Mouse (Mus musculus) heart, embryonic 13.5 days (tissue): ENCODE results near the gene Rbbp9. TPM values are rescaled to one million over a fixed set of nuclear protein-coding genes. Genes with fewer than 3 reads are reported as not detected.

Source experiments
- ATAC-seq: fragments of 200-750 bp; cut with Nextera tagmentation; 2 replicates; pipeline ENCODE4 v1.8.0; 2017; ENCODE audit warnings: moderate TSS enrichment; ENCODE audit not compliant: insufficient number of reproducible peaks, low FRiP score, low TSS enrichment; ENCODE audit errors: extremely low read depth
- H3K27ac ChIP-seq: fragments of 300-500 bp; sonication (generic); replicated peaks from 2 replicates; pipeline ENCODE4 v1.5.1; 2015; ENCODE audit warnings: moderate library complexity, mild to moderate bottlenecking, inconsistent platforms
- H3K27me3 ChIP-seq: fragments of 300-500 bp; sonication (generic); replicated peaks from 2 replicates; pipeline ENCODE4 v1.6.1; 2015; ENCODE audit warnings: mild to moderate bottlenecking, inconsistent platforms
- H3K36me3 ChIP-seq: fragments of 300-500 bp; sonication (generic); 2 replicates; pipeline ENCODE4 v1.6.1; 2015; ENCODE audit warnings: mild to moderate bottlenecking, inconsistent platforms
- H3K4me1 ChIP-seq: fragments of 300-500 bp; sonication (generic); 2 replicates; pipeline ENCODE4 v1.6.1; 2015; ENCODE audit warnings: inconsistent platforms
- H3K4me2 ChIP-seq: fragments of 300-500 bp; sonication (generic); 2 replicates; pipeline ENCODE4 v1.6.1; 2015; ENCODE audit warnings: inconsistent platforms, mild to moderate bottlenecking, moderate library complexity
- H3K4me3 ChIP-seq: fragments of 300-500 bp; sonication (generic); 2 replicates; pipeline ENCODE4 v1.5.1; 2015; ENCODE audit warnings: moderate library complexity, mild to moderate bottlenecking, inconsistent platforms
- H3K9ac ChIP-seq: fragments of 300-500 bp; sonication (generic); 2 replicates; pipeline ENCODE4 v1.6.1; 2015; ENCODE audit warnings: inconsistent platforms, mild to moderate bottlenecking, moderate library complexity
- H3K9me3 ChIP-seq: fragments of 300-500 bp; sonication (generic); 2 replicates; pipeline ENCODE4 v1.6.1; 2016; ENCODE audit warnings: inconsistent platforms
- WGBS: fragments of 180-500 bp; shearing (Covaris S2); methylation state at CpG from one replicate; pipeline ENCODE4 v1.1.7; 2015; ENCODE audit warnings: mixed read lengths; 5-methylcytosine and 5-hydroxymethylcytosine counted together
- polyA plus RNA-seq: library from polyadenylated mRNA; unstranded; fragments of >200 nt; fragmentation: Nextera tagmentation; extraction: Ambion mirVana; gene quantifications from 2 replicates; pipeline ENCODE4 v1.2.1, GENCODE M21; 2015

The Rbbp9 gene
- polyA plus RNA-seq, 1 experiment from 2014 or later: 34.2 TPM

- 36% methylated on average over 1 of the region's 1 CpGs for WGBS
- no peak for ATAC-seq
- Histone ChIP-seq H3K4me1 (peaks cover 18% of the 10 kb centered on the region), H3K4me2 (no peak overlapping the region), H3K36me3 (peaks cover 56% of the 10 kb centered on the region), H3K27ac (peak overlapping the region; percentile 28; the same call in 1 of the 2 replicates), H3K4me3 (no peak overlapping the region), H3K9me3 (no peaks in the 10 kb centered on the region), H3K9ac (no peak overlapping the region), H3K27me3 (no peaks in the 10 kb centered on the region)
Measured at GRCm38 (mm10) chr2:144545481-144545880, 5.2 kb downstream of the Rbbp9 start.

DNA sequence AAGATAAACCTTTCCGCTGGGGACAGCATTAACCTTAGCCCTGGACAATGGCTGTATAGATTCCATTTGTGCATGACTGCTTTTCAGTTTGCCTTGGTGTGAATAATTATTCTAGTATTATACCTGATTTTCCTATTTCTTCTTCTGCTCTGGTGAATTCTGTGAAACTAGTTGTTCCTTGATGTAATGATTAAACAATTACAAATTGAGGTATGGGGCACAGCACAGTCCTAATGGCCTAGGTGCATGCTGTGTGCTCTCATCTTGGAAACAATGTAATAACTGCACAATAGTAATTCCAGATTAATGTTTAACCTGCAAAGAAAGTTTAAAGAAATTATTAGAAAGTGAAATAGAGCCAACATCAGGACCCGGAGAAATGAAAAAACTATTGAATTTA is 5.6 kb downstream of the Rbbp9 start:
- 77% methylated on average over 2 of the region's 2 CpGs for WGBS
- ATAC-seq: no peak
- Histone ChIP-seq H3K27ac (peak overlapping the region; percentile 73), H3K4me1 (peaks cover 17% of the 10 kb centered on the region), H3K4me2 (no peak overlapping the region), H3K9ac (no peak overlapping the region), H3K9me3 (no peaks in the 10 kb centered on the region), H3K4me3 (no peak overlapping the region), H3K36me3 (peaks cover 61% of the 10 kb centered on the region), H3K27me3 (no peaks in the 10 kb centered on the region)

GRCm38 (mm10) chr2:144544630-144545029 is 6.0 kb downstream of the Rbbp9 start:
- peaks cover 65% of the 10 kb centered on the region for H3K36me3 ChIP-seq
- WGBS: 58% methylated on average over 6 of the region's 6 CpGs

GRCm38 (mm10) chr2:144543670-144544069 is 7.0 kb downstream of the Rbbp9 start:
- H3K4me1 ChIP-seq: peaks cover 14% of the 10 kb centered on the region
- H3K9ac ChIP-seq: no peak overlapping the region
- WGBS: 65% methylated on average over 6 of the region's 6 CpGs
- ATAC-seq: no peak
- peaks cover 75% of the 10 kb centered on the region for H3K36me3 ChIP-seq
- no peaks in the 10 kb centered on the region for H3K27me3 ChIP-seq
- no peak overlapping the region for H3K4me3 ChIP-seq
- no peaks in the 10 kb centered on the region for H3K9me3 ChIP-seq
- H3K27ac ChIP-seq: no peak overlapping the region
- H3K4me2 ChIP-seq: no peak overlapping the region

More at GRCm38 (mm10) chr2:144544630-144545029, 6.0 kb downstream of the Rbbp9 start:
- Histone ChIP-seq H3K4me2 (no peak overlapping the region), H3K4me1 (peaks cover 14% of the 10 kb centered on the region), H3K9me3 (no peaks in the 10 kb centered on the region), H3K27ac (peak overlapping the region; percentile 73), H3K27me3 (no peaks in the 10 kb centered on the region), H3K9ac (no peak overlapping the region), H3K4me3 (no peak overlapping the region)
- peak; percentile 55; the same call in 1 of the 2 replicates for ATAC-seq

DNA sequence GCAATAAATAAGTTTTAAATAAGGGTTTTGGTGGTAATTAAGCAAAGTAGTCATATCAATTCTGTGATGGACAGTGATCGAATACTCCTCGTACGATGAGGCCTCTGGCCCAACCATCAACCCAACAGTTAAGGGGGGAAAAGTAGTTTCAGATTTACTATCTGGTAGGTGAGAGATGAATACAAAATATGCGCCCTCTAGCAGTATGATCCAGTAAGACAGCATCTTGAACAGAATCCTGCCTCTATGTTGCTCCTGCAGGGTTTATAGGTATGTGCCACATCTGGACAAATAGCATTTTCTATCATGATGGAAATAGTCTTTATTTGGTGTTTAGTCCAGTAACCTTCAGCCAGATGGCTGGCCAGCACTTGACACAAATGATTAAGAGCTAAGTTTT is 9.4 kb downstream of the Rbbp9 start:
- ATAC-seq: no peak
- no peak overlapping the region for H3K4me2 ChIP-seq
- no peak overlapping the region for H3K9ac ChIP-seq
- peaks cover 83% of the 10 kb centered on the region for H3K36me3 ChIP-seq
- H3K9me3 ChIP-seq: no peaks in the 10 kb centered on the region
- 82% methylated on average over 4 of the region's 4 CpGs for WGBS
- H3K4me3 ChIP-seq: no peak overlapping the region
- peaks cover 14% of the 10 kb centered on the region for H3K4me1 ChIP-seq
- no peaks in the 10 kb centered on the region for H3K27me3 ChIP-seq
- no peak overlapping the region for H3K27ac ChIP-seq

- no peaks in the 10 kb centered on the region; the same call in 1 of the 2 replicates for H3K9me3 ChIP-seq
- no peak overlapping the region for H3K4me2 ChIP-seq
- H3K27ac ChIP-seq: no peak overlapping the region
- no peak for ATAC-seq
- H3K9ac ChIP-seq: no peak overlapping the region
- H3K27me3 ChIP-seq: no peaks in the 10 kb centered on the region
- WGBS: 94% methylated on average over 7 of the region's 7 CpGs
- H3K4me3 ChIP-seq: no peak overlapping the region
- H3K4me1 ChIP-seq: no peaks in the 10 kb centered on the region
- H3K36me3 ChIP-seq: peaks cover 96% of the 10 kb centered on the region
Measured at GRCm38 (mm10) chr2:144537123-144537522, 13.5 kb downstream of the Rbbp9 start.

GRCm38 (mm10) chr2:144527821-144528174 is 22.9 kb downstream of the Rbbp9 start:
- H3K27ac ChIP-seq: peak overlapping the region; percentile 87
- peak overlapping the region; percentile 92 for H3K4me3 ChIP-seq
- H3K36me3 ChIP-seq: peaks cover 25% of the 10 kb centered on the region
- H3K27me3 ChIP-seq: peaks cover 20% of the 10 kb centered on the region
- H3K4me1 ChIP-seq: peaks cover 15% of the 10 kb centered on the region
- peak overlapping the region; percentile 95 for H3K4me2 ChIP-seq
- WGBS: under 1% methylated on average over 25 of the region's 25 CpGs
- no peaks in the 10 kb centered on the region for H3K9me3 ChIP-seq
- peak overlapping the region; percentile 97 for H3K9ac ChIP-seq
- ATAC-seq: peak; percentile 35; the same call in 1 of the 2 replicates

DNA sequence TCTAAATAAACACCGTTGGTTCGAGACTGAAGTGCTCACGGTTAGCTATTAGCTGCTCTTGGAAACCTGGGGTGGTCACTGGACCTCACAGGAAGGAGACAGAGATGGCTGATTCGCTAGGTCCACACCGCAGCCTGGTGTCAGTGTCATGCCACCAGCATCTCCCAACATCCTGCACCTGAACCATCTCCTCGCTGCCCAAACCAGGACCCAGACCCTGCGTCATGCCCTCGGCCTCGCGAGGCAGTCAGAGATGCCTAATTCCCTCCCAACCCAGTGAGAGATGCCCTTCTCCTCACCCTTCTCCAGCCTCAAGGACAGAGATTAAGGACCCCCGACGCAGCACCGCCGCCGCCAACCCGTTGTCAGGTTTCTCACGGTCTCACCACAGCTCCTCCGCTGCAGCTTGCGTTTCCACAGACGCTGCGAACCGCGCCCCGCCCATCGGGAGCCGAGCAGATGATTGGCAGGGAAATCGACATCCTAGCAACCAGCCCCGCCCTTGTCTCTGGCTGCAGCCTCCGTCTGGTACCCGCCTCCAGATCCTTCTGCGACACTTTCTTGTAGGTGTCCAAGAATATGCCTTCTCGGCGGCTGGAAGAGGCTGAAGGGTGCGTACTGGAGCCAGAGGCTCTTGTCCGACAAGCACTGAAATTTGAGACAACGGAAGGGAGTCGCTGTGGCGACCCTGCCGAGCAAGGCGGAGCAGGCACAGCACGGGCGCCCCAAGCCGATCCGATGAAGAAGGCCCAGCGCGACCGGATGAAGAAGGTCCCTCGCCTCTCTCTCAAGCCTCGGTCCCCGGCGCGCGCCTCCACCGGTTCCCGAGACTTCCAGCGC is 23.5 kb downstream of the Rbbp9 start, which contains the start of the genes Dzank1 and Polr3f:
Dzank1 (minus strand) TSS at position 434 of the 840 bp plus-strand sequence.
Polr3f (plus strand) TSS at position 738 of the 840 bp plus-strand sequence.
- Histone ChIP-seq H3K9me3 (no peaks in the 10 kb centered on the region), H3K27ac (peak within 1 kb of the TSS; percentile 87), H3K4me1 (peaks cover 15% of the 10 kb centered on the region), H3K9ac (peak within 1 kb of the TSS; percentile 97), H3K4me3 (peak within 1 kb of the TSS; percentile 92), H3K36me3 (peaks cover 19% of the 10 kb centered on the region), H3K27me3 (peaks cover 20% of the 10 kb centered on the region), H3K4me2 (peak within 1 kb of the TSS; percentile 95)
- peak; percentile 96 for ATAC-seq
- 2% methylated on average over 56 of the region's 56 CpGs for WGBS

DNA sequence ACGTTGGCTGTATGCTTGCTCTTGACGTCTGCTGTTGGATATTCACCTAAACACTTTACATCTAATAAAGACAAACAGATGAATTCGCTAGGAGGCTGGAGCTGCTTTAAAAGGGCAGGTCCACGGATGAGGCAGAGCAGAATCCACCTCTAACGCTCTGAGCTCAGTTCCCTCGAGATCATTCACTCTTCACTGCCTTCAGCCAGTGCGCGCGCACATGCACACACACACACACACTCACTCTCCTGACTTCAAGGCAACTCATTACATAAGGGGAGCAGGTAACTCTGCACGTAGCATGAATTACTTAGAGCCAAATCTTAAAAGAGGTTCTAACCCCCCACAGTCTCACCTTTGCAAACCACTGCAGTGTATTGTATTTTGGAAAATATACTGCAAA is 24.8 kb downstream of the Rbbp9 start:
- no peaks in the 10 kb centered on the region for H3K9me3 ChIP-seq
- H3K9ac ChIP-seq: no peak overlapping the region
- peaks cover 20% of the 10 kb centered on the region for H3K27me3 ChIP-seq
- peaks cover 12% of the 10 kb centered on the region for H3K36me3 ChIP-seq
- peaks cover 15% of the 10 kb centered on the region for H3K4me1 ChIP-seq
- 54% methylated on average over 10 of the region's 10 CpGs for WGBS
- ATAC-seq: no peak
- no peak overlapping the region for H3K4me2 ChIP-seq
- H3K4me3 ChIP-seq: no peak overlapping the region
- no peak overlapping the region for H3K27ac ChIP-seq

DNA sequence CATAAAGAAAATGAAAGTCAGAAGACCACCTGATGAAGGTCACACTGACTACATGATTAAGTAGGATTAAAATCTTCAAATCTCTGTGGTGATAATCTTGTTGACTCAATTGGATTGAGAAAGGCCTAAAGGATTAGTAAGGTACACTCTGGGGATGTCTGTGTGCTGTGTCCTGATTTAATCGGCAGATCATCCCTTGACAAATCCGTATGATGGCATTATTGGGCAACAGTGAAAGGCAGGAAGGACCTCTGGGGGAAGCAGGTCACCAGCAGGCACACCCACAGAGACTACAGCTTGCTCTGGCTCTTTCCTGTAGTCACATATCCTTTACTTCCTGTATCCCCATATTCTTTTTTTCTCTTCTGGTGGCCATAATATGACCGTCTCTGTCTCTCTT is 30.9 kb downstream of the Rbbp9 start:
- H3K9me3 ChIP-seq: no peaks in the 10 kb centered on the region
- H3K27me3 ChIP-seq: peaks cover 4% of the 10 kb centered on the region; the same call in 1 of the 2 replicates
- H3K4me2 ChIP-seq: no peak overlapping the region
- whole genome bisulfite sequencing: 58% methylated on average over 3 of the region's 3 CpGs
- H3K27ac ChIP-seq: no peak overlapping the region
- no peaks in the 10 kb centered on the region for H3K4me1 ChIP-seq
- H3K4me3 ChIP-seq: no peak overlapping the region
- H3K36me3 ChIP-seq: no peaks in the 10 kb centered on the region
- no peak overlapping the region for H3K9ac ChIP-seq
- ATAC-seq: no peak

GRCm38 (mm10) chr2:144514619-144515018 is 36.0 kb downstream of the Rbbp9 start:
- no peaks in the 10 kb centered on the region for H3K4me1 ChIP-seq
- H3K9ac ChIP-seq: no peak overlapping the region
- H3K27me3 ChIP-seq: no peaks in the 10 kb centered on the region
- H3K4me3 ChIP-seq: no peak overlapping the region
- no peaks in the 10 kb centered on the region for H3K9me3 ChIP-seq
- no peaks in the 10 kb centered on the region for H3K36me3 ChIP-seq
- ATAC-seq: no peak
- H3K4me2 ChIP-seq: no peak overlapping the region
- 70% methylated on average over 3 of the region's 3 CpGs for WGBS
- no peak overlapping the region for H3K27ac ChIP-seq
